Mouse (Mus musculus) hindbrain, embryonic 15.5 days (tissue): Measurements from ENCODE around the gene Ube2o. TPM values are rescaled to one million over a fixed set of nuclear protein-coding genes. Genes with fewer than 3 reads are reported as not detected.

Experiments used
- ATAC-seq: fragments of 200-750 bp; cut with Nextera tagmentation; 2 replicates; pipeline ENCODE4 v1.8.0; 2017; ENCODE audit warnings: low read depth, moderate number of reproducible peaks, moderate TSS enrichment; ENCODE audit not compliant: low FRiP score
- H3K27ac ChIP-seq: fragments of 300-500 bp; sonication (generic); replicated peaks from 2 replicates; pipeline ENCODE4 v1.5.1; 2015; ENCODE audit warnings: mild to moderate bottlenecking, inconsistent platforms
- H3K27me3 ChIP-seq: fragments of 300-500 bp; sonication (generic); 2 replicates; pipeline ENCODE4 v1.6.1; 2015; ENCODE audit warnings: control low read depth, inconsistent platforms
- H3K36me3 ChIP-seq: fragments of 300-500 bp; sonication (generic); 2 replicates; pipeline ENCODE4 v1.6.1; 2015; ENCODE audit warnings: control low read depth, inconsistent platforms
- H3K4me1 ChIP-seq: fragments of 300-500 bp; sonication (generic); replicated peaks from 2 replicates; pipeline ENCODE4 v1.6.1; 2015; ENCODE audit warnings: control low read depth, inconsistent platforms
- H3K4me2 ChIP-seq: fragments of 300-500 bp; sonication (generic); 2 replicates; pipeline ENCODE4 v1.6.1; 2015; ENCODE audit warnings: moderate library complexity, mild to moderate bottlenecking, inconsistent platforms
- H3K4me3 ChIP-seq: fragments of 300-500 bp; sonication (generic); 2 replicates; pipeline ENCODE4 v1.5.1; 2015; ENCODE audit warnings: mild to moderate bottlenecking, inconsistent platforms
- H3K9ac ChIP-seq: fragments of 300-500 bp; sonication (generic); 2 replicates; pipeline ENCODE4 v1.6.1; 2015; ENCODE audit warnings: inconsistent platforms
- H3K9me3 ChIP-seq: fragments of 300-500 bp; sonication (generic); 2 replicates; pipeline ENCODE4 v1.6.1; 2016; ENCODE audit warnings: control low read depth, inconsistent platforms
- WGBS: fragments of 180-500 bp; shearing (Covaris S2); methylation state at CpG from one replicate; pipeline ENCODE4 v1.1.7; 2015; 5-methylcytosine and 5-hydroxymethylcytosine counted together
- polyA plus RNA-seq: library from polyadenylated mRNA; unstranded; fragments of >200 nt; fragmentation: Nextera tagmentation; extraction: Ambion mirVana; gene quantifications from 2 replicates; pipeline ENCODE4 v1.2.1, GENCODE M21; 2015

Gene Ube2o
- polyA plus RNA-seq, 1 experiment from 2014 or later = 36.7 TPM

- Histone ChIP-seq H3K9me3 (no peaks in the 10 kb centered on the region), H3K4me3 (no peak overlapping the region), H3K36me3 (no peaks in the 10 kb centered on the region), H3K4me1 (peaks cover 26% of the 10 kb centered on the region), H3K9ac (no peak overlapping the region), H3K27me3 (no peaks in the 10 kb centered on the region), H3K27ac (no peak overlapping the region), H3K4me2 (peak overlapping the region; percentile 21)
- 57% methylated on average over 8 of the region's 8 CpGs for WGBS
- no peak for ATAC-seq
These were observed 8.3 kb upstream of the Ube2o start for GRCm38 (mm10) chr11:116589574-116589973.

- Histone ChIP-seq H3K4me1 (peaks cover 26% of the 10 kb centered on the region), H3K9ac (no peak overlapping the region), H3K4me2 (peak overlapping the region; percentile 21), H3K27ac (no peak overlapping the region), H3K9me3 (no peaks in the 10 kb centered on the region), H3K27me3 (no peaks in the 10 kb centered on the region), H3K36me3 (no peaks in the 10 kb centered on the region), H3K4me3 (no peak overlapping the region)
- 0 out of 2 replicates have a peak, but pooled peaks have one; percentile 17 for ATAC-seq
- 13% methylated on average over 14 of the region's 14 CpGs for WGBS
These were observed 7.8 kb upstream of the Ube2o start for GRCm38 (mm10) chr11:116589020-116589531.

- ATAC-seq = peak; percentile 65; the same call in 1 of the 2 replicates
- Histone ChIP-seq H3K9me3 (no peaks in the 10 kb centered on the region), H3K4me2 (peak overlapping the region; percentile 48), H3K4me3 (peak overlapping the region; percentile 19), H3K27me3 (no peaks in the 10 kb centered on the region), H3K9ac (no peak overlapping the region), H3K27ac (peak overlapping the region; percentile 60), H3K4me1 (peaks cover 14% of the 10 kb centered on the region), H3K36me3 (no peaks in the 10 kb centered on the region)
- WGBS = 21% methylated on average over 23 of the region's 23 CpGs
These were observed 5.8 kb upstream of the Ube2o start for GRCm38 (mm10) chr11:116586801-116587631.

GRCm38 (mm10) chr11:116586310-116586709 is 5.1 kb upstream of the Ube2o start, which contains the start of gene Aanat:
Aanat (plus strand) TSS chr11:116586432.
- Histone ChIP-seq H3K4me2 (peak within 1 kb of the TSS; percentile 48), H3K9me3 (no peaks in the 10 kb centered on the region), H3K9ac (no peak within 1 kb of the TSS), H3K4me3 (peak within 1 kb of the TSS; percentile 19), H3K27ac (peak within 1 kb of the TSS; percentile 60), H3K27me3 (no peaks in the 10 kb centered on the region), H3K36me3 (no peaks in the 10 kb centered on the region), H3K4me1 (peaks cover 14% of the 10 kb centered on the region)
- ATAC-seq = no peak
- WGBS = 72% methylated on average over 5 of the region's 5 CpGs

- Histone ChIP-seq H3K9me3 (no peaks in the 10 kb centered on the region), H3K27me3 (no peaks in the 10 kb centered on the region), H3K9ac (no peak overlapping the region), H3K4me1 (peaks cover 14% of the 10 kb centered on the region), H3K4me2 (no peak overlapping the region), H3K27ac (no peak overlapping the region), H3K4me3 (no peak overlapping the region), H3K36me3 (no peaks in the 10 kb centered on the region)
- 94% methylated on average over 6 of the region's 6 CpGs for WGBS
- ATAC-seq = no peak
These were observed 4.4 kb upstream of the Ube2o start for GRCm38 (mm10) chr11:116585682-116586081.

- WGBS = 0% methylated on average over 79 of the region's 91 CpGs
- Histone ChIP-seq H3K4me1 (peaks cover 39% of the 10 kb centered on the region), H3K27me3 (no peaks in the 10 kb centered on the region), H3K9ac (peak overlapping the region; percentile 86), H3K4me3 (peak overlapping the region; percentile 66), H3K27ac (peak overlapping the region; percentile 89), H3K36me3 (no peaks in the 10 kb centered on the region), H3K9me3 (no peaks in the 10 kb centered on the region), H3K4me2 (peak overlapping the region; percentile 66)
- peak; percentile 78 for ATAC-seq
These were observed 404 bp downstream of the Ube2o start for GRCm38 (mm10) chr11:116580711-116581375.

GRCm38 (mm10) chr11:116580031-116580652 is 1.1 kb downstream of the Ube2o start:
- H3K27ac ChIP-seq = peak overlapping the region; percentile 89
- 22% methylated on average over 10 of the region's 10 CpGs for WGBS
- H3K4me3 ChIP-seq = peak overlapping the region; percentile 66
- H3K9me3 ChIP-seq = no peaks in the 10 kb centered on the region
- H3K27me3 ChIP-seq = no peaks in the 10 kb centered on the region
- H3K9ac ChIP-seq = peak overlapping the region; percentile 86
- no peak for ATAC-seq
- H3K36me3 ChIP-seq = no peaks in the 10 kb centered on the region
- peaks cover 46% of the 10 kb centered on the region for H3K4me1 ChIP-seq
- peak overlapping the region; percentile 66 for H3K4me2 ChIP-seq

- no peaks in the 10 kb centered on the region for H3K36me3 ChIP-seq
- no peak overlapping the region; the same call in 1 of the 2 replicates for H3K27ac ChIP-seq
- H3K4me2 ChIP-seq = peak overlapping the region; percentile 66
- H3K4me1 ChIP-seq = peaks cover 55% of the 10 kb centered on the region
- no peak for ATAC-seq
- H3K27me3 ChIP-seq = no peaks in the 10 kb centered on the region
- H3K4me3 ChIP-seq = no peak overlapping the region; the same call in 1 of the 2 replicates
- H3K9ac ChIP-seq = 0 out of 2 replicates have a peak overlapping the region, but pooled peaks have one; percentile 17
- 92% methylated on average over 3 of the region's 3 CpGs for WGBS
- H3K9me3 ChIP-seq = no peaks in the 10 kb centered on the region
These were observed 2.0 kb downstream of the Ube2o start for GRCm38 (mm10) chr11:116579280-116579679.

- Histone ChIP-seq H3K27me3 (no peaks in the 10 kb centered on the region), H3K4me1 (peaks cover 89% of the 10 kb centered on the region), H3K36me3 (no peaks in the 10 kb centered on the region), H3K4me2 (no peak overlapping the region), H3K9ac (no peak overlapping the region), H3K27ac (no peak overlapping the region), H3K4me3 (no peak overlapping the region), H3K9me3 (no peaks in the 10 kb centered on the region)
- 73% methylated on average over 2 of the region's 2 CpGs for WGBS
- no peak for ATAC-seq
These were observed 5.9 kb downstream of the Ube2o start for GRCm38 (mm10) chr11:116575396-116575795.

GRCm38 (mm10) chr11:116574982-116575381 is 6.3 kb downstream of the Ube2o start:
- no peak overlapping the region for H3K4me3 ChIP-seq
- H3K4me1 ChIP-seq = peaks cover 87% of the 10 kb centered on the region
- WGBS = 55% methylated on average over 6 of the region's 6 CpGs
- H3K27ac ChIP-seq = no peak overlapping the region
- H3K36me3 ChIP-seq = no peaks in the 10 kb centered on the region
- no peak for ATAC-seq
- no peak overlapping the region for H3K9ac ChIP-seq
- H3K9me3 ChIP-seq = no peaks in the 10 kb centered on the region
- no peak overlapping the region for H3K4me2 ChIP-seq
- no peaks in the 10 kb centered on the region for H3K27me3 ChIP-seq

GRCm38 (mm10) chr11:116574486-116574885 is 6.8 kb downstream of the Ube2o start:
- Histone ChIP-seq H3K9ac (no peak overlapping the region), H3K9me3 (no peaks in the 10 kb centered on the region), H3K36me3 (no peaks in the 10 kb centered on the region), H3K4me3 (no peak overlapping the region), H3K4me2 (no peak overlapping the region), H3K4me1 (peaks cover 82% of the 10 kb centered on the region), H3K27ac (no peak overlapping the region; the same call in 1 of the 2 replicates), H3K27me3 (no peaks in the 10 kb centered on the region)
- 51% methylated on average over 6 of the region's 6 CpGs for WGBS
- no peak for ATAC-seq
